Mouse (Mus musculus): Measurements from ENCODE around the gene Rtl1.
A peak's percentile ranks its signal among the peaks of the same experiment; 100 is the strongest.

Gene Rtl1

GRCm38 (mm10) chr12:109572259-109572658, 27.9 kb downstream of the Rtl1 start:
- ATAC-seq (ENCODE audit: low TSS enrichment): no peak

- ATAC-seq (ENCODE audit: low TSS enrichment): no peak
Observed at GRCm38 (mm10) chr12:109560111-109560695, 39.9 kb downstream of the Rtl1 start.

GRCm38 (mm10) chr12:109558891-109559487, 41.1 kb downstream of the Rtl1 start:
- no peak for ATAC-seq (ENCODE audit: low TSS enrichment)

- no peak for ATAC-seq (ENCODE audit: low TSS enrichment)
Observed at GRCm38 (mm10) chr12:109558226-109558824, 41.8 kb downstream of the Rtl1 start.

- no peak for ATAC-seq (ENCODE audit: low TSS enrichment)
Observed at GRCm38 (mm10) chr12:109555837-109556409, 44.2 kb downstream of the Rtl1 start.

GRCm38 (mm10) chr12:109553568-109553967, 46.6 kb downstream of the Rtl1 start:
- ATAC-seq (ENCODE audit: low TSS enrichment): no peak

GRCm38 (mm10) chr12:109552754-109553525, 47.2 kb downstream of the Rtl1 start:
- no peak for ATAC-seq (ENCODE audit: low TSS enrichment)

GRCm38 (mm10) chr12:109551771-109552170, 48.4 kb downstream of the Rtl1 start:
- ATAC-seq (ENCODE audit: low TSS enrichment): no peak

- no peak for ATAC-seq (ENCODE audit: low TSS enrichment)
Observed at GRCm38 (mm10) chr12:109547085-109547484, 53.0 kb downstream of the Rtl1 start.

- no peak for ATAC-seq (ENCODE audit: low TSS enrichment)
Observed at GRCm38 (mm10) chr12:109545875-109546732, 54.0 kb downstream of the Rtl1 start.

- ATAC-seq (ENCODE audit: low TSS enrichment): no peak
Observed at GRCm38 (mm10) chr12:109543281-109543923, 56.7 kb downstream of the Rtl1 start.

- peak; percentile 76 for ATAC-seq (ENCODE audit: low TSS enrichment)
Observed at GRCm38 (mm10) chr12:109542635-109543249, 57.4 kb downstream of the Rtl1 start.

- ATAC-seq (ENCODE audit: low TSS enrichment): no peak
Observed at GRCm38 (mm10) chr12:109542011-109542410, 58.1 kb downstream of the Rtl1 start.

- no peak for ATAC-seq (ENCODE audit: low TSS enrichment)
Observed at GRCm38 (mm10) chr12:109541540-109541899, 58.6 kb downstream of the Rtl1 start.

- peak; percentile 54; the same call in 1 of the 2 replicates for ATAC-seq (ENCODE audit: low TSS enrichment)
Observed at GRCm38 (mm10) chr12:109540739-109541539, 59.2 kb downstream of the Rtl1 start.

GRCm38 (mm10) chr12:109539950-109540349, 60.2 kb downstream of the Rtl1 start:
- no peak for ATAC-seq (ENCODE audit: low TSS enrichment)
